Mouse (Mus musculus): Measurements from ENCODE around the gene Tmem201.

Tmem201 gene

DNA sequence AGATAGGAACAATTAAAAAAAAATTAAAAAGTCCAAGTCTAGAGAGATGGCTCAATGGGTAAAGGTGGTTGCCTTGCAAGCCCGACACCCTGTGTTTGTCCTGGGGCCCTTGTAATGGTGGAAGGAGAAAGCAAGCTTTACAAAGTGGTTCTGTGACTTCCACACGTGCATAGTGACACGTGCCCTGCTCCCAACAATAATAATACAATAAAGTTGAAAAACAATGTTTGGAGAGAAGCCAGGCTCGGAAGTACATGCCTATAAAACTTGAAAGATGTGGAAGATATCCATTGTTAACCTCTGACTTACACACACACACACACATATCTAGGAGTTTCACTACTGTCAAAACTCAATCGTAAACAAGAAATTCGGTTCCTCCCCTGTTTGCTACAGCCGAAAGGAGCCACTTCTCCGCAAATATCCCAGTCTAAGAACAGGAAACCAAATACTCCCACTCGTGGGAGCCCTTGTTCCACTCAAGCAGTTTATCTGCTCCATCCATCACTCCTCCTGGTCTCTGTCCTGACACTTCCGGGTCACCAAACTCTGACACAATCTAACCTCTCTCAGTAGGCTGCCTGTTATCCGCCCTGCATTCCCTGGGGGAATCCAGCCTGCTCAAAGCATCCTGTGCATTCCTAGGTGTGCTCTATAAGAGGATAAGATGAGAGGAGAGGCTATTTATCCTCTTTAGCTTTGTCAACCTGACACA lies 58.6 kb downstream of the Tmem201 start:
- DNase-seq = peak; percentile 24

- DNase-seq = no peak
Measured at GRCm38 (mm10) chr4:149678006-149678405, 59.8 kb downstream of the Tmem201 start.

DNA sequence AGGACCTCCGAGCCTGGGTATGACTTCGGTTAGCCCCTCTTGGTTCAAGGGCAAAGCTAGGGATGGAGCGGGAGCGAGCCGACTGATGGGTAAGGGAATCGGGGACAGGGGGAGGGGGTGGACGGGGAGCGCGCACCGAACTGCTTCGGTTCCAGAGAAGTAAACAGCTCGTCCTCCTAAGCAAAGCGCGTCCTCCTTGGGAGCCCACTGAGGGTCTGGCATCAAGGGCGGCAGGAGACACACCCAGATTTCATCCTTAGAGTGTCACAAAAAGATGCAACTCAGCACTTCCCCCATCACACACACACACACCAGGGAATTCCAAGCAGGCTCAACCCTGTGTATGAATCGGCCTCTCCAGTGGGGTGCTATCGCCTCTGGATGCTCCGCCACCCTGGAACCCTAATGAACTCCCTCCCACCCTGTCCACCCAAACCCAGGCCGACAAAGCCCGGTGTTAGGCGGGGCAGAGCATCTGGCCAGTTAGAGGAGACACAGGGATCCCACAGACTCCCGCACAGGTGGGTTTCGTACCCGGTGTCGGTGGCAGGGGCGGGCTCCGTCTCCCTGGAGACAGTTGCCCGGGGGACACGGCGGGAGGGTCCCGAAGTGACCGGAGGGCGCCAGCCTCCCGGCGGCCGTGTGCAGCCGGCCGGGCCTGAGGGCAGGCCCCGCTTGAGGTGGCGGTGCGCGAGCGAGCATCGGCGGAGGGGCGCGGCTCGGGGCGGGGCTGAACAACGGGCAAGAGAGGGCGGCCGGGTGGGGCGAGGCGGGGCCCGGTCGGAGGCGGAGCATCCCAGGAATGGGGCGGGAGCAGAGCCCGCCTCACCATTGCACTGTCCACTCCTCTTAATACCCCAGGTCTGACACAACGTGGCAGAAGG lies 62.2 kb downstream of the Tmem201 start:
- peak; percentile 85 for DNase-seq

- no peak for DNase-seq
Measured at GRCm38 (mm10) chr4:149674814-149675377, 62.9 kb downstream of the Tmem201 start.

GRCm38 (mm10) chr4:149672747-149673146 lies 65.1 kb downstream of the Tmem201 start:
- no peak for DNase-seq

DNA sequence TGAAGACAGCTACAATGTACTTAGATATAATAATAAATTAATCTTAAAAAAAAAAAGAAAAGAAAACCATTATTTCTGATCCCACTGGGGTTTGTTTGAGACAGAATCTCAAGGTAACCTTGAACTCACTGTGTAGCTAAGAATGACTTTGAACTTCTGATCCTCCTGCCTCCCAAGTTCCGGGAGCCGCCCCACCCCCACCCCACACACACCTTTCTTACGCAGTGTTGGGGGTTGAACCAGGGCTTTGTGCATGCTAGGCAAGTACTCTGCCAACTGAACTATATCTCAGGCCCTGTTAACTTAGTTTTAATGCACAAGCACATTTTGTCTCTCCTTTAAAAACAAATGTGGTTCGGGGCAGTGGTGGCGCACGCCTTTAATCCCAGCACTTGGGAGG lies 66.7 kb downstream of the Tmem201 start:
- DNase-seq = no peak

- no peak for DNase-seq
Measured at GRCm38 (mm10) chr4:149665692-149666090, 72.2 kb downstream of the Tmem201 start.
